ENCODE assay signal across 27 mouse cellular contexts in genomic region chr15:78455168-78455567, GRCm38 (mm10). TPM values are rescaled to one million over a fixed set of nuclear protein-coding genes. Genes with fewer than 3 reads are reported as not detected.
DNase-seq lines count a peak whose midpoint lies in the region; ATAC-seq and TF ChIP-seq lines count a peak whose summit lies in the region.
"Had no signal": no experiment of that assay in that cellular context is flagged by ENCODE, and none has a peak within 500 bp of the region (broad histone marks: within the 10 kb centered on the region; RNA-seq: fewer than 3 reads in every experiment).

No protein-coding gene starts in this region.

- H3K27ac ChIP-seq in heart, embryonic 13.5 days (replicated peaks) = no peak overlapping the region
- H3K27ac ChIP-seq in heart, embryonic 11.5 days (ENCODE audit: low read depth, low read length) = no peak overlapping the region
- no peak overlapping the region for H3K27ac ChIP-seq in forebrain, postnatal 0 days (ENCODE audit: low read depth, low read length)
- H3K27ac ChIP-seq in lung, postnatal 0 days (ENCODE audit: low read length) = no peak overlapping the region
- H3K27ac ChIP-seq: hindbrain, postnatal 0 days; liver, embryonic 12.5 days had no signal

- no peak for ATAC-seq in heart, embryonic 13.5 days (ENCODE audit: extremely low read depth, insufficient number of reproducible peaks, low FRiP score, low TSS enrichment)
- ATAC-seq in heart, embryonic 11.5 days (replicated peaks; ENCODE audit: insufficient number of reproducible peaks, low FRiP score, low TSS enrichment) = no peak
- peak; percentile 9 for ATAC-seq in Patski
- peak; percentile 70 for ATAC-seq in megakaryocyte progenitor cell, adult 5-6 weeks (replicated peaks; ENCODE audit: poor library complexity)
- no peak for ATAC-seq in forebrain, postnatal 0 days
- no peak for ATAC-seq in lung, postnatal 0 days
- ATAC-seq: hindbrain, postnatal 0 days; liver, embryonic 12.5 days had no signal

- WGBS in heart, embryonic 13.5 days = 47% methylated on average over 4 of the region's 4 CpGs
- WGBS in heart, embryonic 11.5 days (ENCODE audit: insufficient replicate concordance) = 64% methylated on average over 4 of the region's 4 CpGs
- WGBS in forebrain, postnatal 0 days = 67% methylated on average over 4 of the region's 4 CpGs
- WGBS in lung, postnatal 0 days = 46% methylated on average over 4 of the region's 4 CpGs

- H3K4me2 ChIP-seq in heart, embryonic 13.5 days = no peak overlapping the region
- no peak overlapping the region for H3K4me2 ChIP-seq in heart, embryonic 11.5 days
- H3K4me2 ChIP-seq in forebrain, postnatal 0 days (ENCODE audit: low read depth) = no peak overlapping the region
- no peak overlapping the region for H3K4me2 ChIP-seq in lung, postnatal 0 days (replicated peaks; ENCODE audit: low read depth, low read length)
- H3K4me2 ChIP-seq: heart, embryonic 12.5 days; liver, embryonic 12.5 days had no signal

- in situ Hi-C loops in Patski (cut with MboI; ENCODE audit: low pct_unique_long_range_greater_than_20kb) = no loop called here

- H3K4me1 ChIP-seq in heart, embryonic 13.5 days = peaks cover 19% of the 10 kb centered on the region
- peaks cover 5% of the 10 kb centered on the region for H3K4me1 ChIP-seq in heart, embryonic 11.5 days (ENCODE audit: control insufficient read depth, insufficient read depth, low read length)
- H3K4me1 ChIP-seq in forebrain, postnatal 0 days (ENCODE audit: insufficient read depth) = no peaks in the 10 kb centered on the region
- H3K4me1 ChIP-seq in lung, postnatal 0 days (ENCODE audit: insufficient read depth, low read depth, low read length) = no peaks in the 10 kb centered on the region

- TF ChIP-seq EP300 in lung, postnatal 0 days (IDR thresholded peaks at IDR 0.05) = no peak

- peak; percentile 65 for DNase-seq in adrenal gland, adult 2 months
- DNase-seq in adrenal gland, postnatal 14 days = no peak
- DNase-seq in Patski (ENCODE audit: low read depth, low spot score) = no peak
- DNase-seq in forebrain, postnatal 0 days = no peak
- DNase-seq in lung, postnatal 0 days (ENCODE audit: low spot score) = no peak
- DNase-seq: cerebellum, adult 2 months; cerebellum, postnatal 36 days; heart, postnatal 14 days; kidney, adult 18-20 months; kidney, postnatal 10 days; left cerebral cortex, postnatal 4 days; lung, adult 2 months; midbrain, embryonic 14.5 days; right cerebral cortex, postnatal 25 days; spleen, adult 18-20 months had no signal

- POLR2A ChIA-PET in Patski (lab: Charles Lee) = interaction anchor here (1.2 kb wide), 1 partner anchor 76 kb away, joined by 3 read pairs; the partner anchor contains the start of gene C1qtnf6

- CTCF ChIA-PET in Patski (lab: Charles Lee) = interaction anchor here (1.0 to 1.1 kb wide), 2 partner anchors 10 to 25 kb away, joined by 3 read pairs; no protein-coding TSS in a partner anchor

- H3K27me3 ChIP-seq in heart, embryonic 13.5 days (replicated peaks) = no peaks in the 10 kb centered on the region
- peaks cover under 1% of the 10 kb centered on the region; the same call in 1 of the 2 replicates for H3K27me3 ChIP-seq in heart, embryonic 11.5 days (ENCODE audit: control insufficient read depth, insufficient read depth, low read length)
- H3K27me3 ChIP-seq in Patski = no peaks in the 10 kb centered on the region
- no peaks in the 10 kb centered on the region for H3K27me3 ChIP-seq in forebrain, postnatal 0 days (ENCODE audit: insufficient read depth, low read length)
- H3K27me3 ChIP-seq in lung, postnatal 0 days (replicated peaks; ENCODE audit: insufficient read depth, low read length) = no peaks in the 10 kb centered on the region
- H3K27me3 ChIP-seq: heart, embryonic 12.5 days; liver, embryonic 12.5 days had no signal

- peak overlapping the region; percentile 11; the same call in 1 of the 2 replicates for H3K9ac ChIP-seq in heart, embryonic 13.5 days
- no peak overlapping the region for H3K9ac ChIP-seq in heart, embryonic 11.5 days (ENCODE audit: low read depth, low read length)
- H3K9ac ChIP-seq in forebrain, postnatal 0 days = no peak overlapping the region
- H3K9ac ChIP-seq in lung, postnatal 0 days (replicated peaks; ENCODE audit: low read depth) = no peak overlapping the region
- H3K9ac ChIP-seq: heart, embryonic 12.5 days; liver, embryonic 12.5 days had no signal

- H3K4me3 ChIP-seq in heart, embryonic 13.5 days = no peak overlapping the region
- H3K4me3 ChIP-seq in heart, embryonic 11.5 days (ENCODE audit: low read depth, low read length) = no peak overlapping the region
- no peak overlapping the region for H3K4me3 ChIP-seq in forebrain, postnatal 0 days (ENCODE audit: low read depth, low read length)
- H3K4me3 ChIP-seq in lung, postnatal 0 days (ENCODE audit: low read depth, low read length) = no peak overlapping the region
- H3K4me3 ChIP-seq: heart, embryonic 12.5 days; liver, embryonic 12.5 days; megakaryocyte, embryonic 14.5 days had no signal

- no peaks in the 10 kb centered on the region for H3K36me3 ChIP-seq in heart, embryonic 13.5 days
- no peaks in the 10 kb centered on the region for H3K36me3 ChIP-seq in heart, embryonic 11.5 days (ENCODE audit: control insufficient read depth, insufficient read depth, low read length)
- H3K36me3 ChIP-seq in forebrain, postnatal 0 days (ENCODE audit: insufficient read depth) = no peaks in the 10 kb centered on the region
- no peaks in the 10 kb centered on the region for H3K36me3 ChIP-seq in lung, postnatal 0 days (ENCODE audit: insufficient read depth, low read length)
- H3K36me3 ChIP-seq: heart, embryonic 12.5 days; liver, embryonic 12.5 days had no signal

- TF ChIP-seq CTCF in Patski (IDR thresholded peaks at IDR 0.05) = no peak
- TF ChIP-seq CTCF in forebrain, postnatal 0 days (IDR thresholded peaks at IDR 0.05; ENCODE audit: low read depth) = no peak
- no peak for TF ChIP-seq CTCF in lung, postnatal 0 days (IDR thresholded peaks at IDR 0.05)

- H3K9me3 ChIP-seq in heart, embryonic 13.5 days = no peaks in the 10 kb centered on the region
- no peaks in the 10 kb centered on the region for H3K9me3 ChIP-seq in heart, embryonic 11.5 days (replicated peaks; ENCODE audit: control insufficient read depth, low read length)
- no peaks in the 10 kb centered on the region for H3K9me3 ChIP-seq in forebrain, postnatal 0 days (ENCODE audit: low read length)
- H3K9me3 ChIP-seq in lung, postnatal 0 days (ENCODE audit: low read length) = no peaks in the 10 kb centered on the region
- H3K9me3 ChIP-seq: heart, embryonic 12.5 days; liver, embryonic 12.5 days; megakaryocyte, embryonic 14.5 days had no signal

RNA-seq across cellular contexts. Expression of gene Tmprss6, which starts 13.3 kb away (rescaled TPM):
- total RNA-seq in adrenal gland, adult 2 months (2021) = 1 to 10 TPM in 1 of 2 experiments, under 1 TPM in 1; 0.59 to 3.3 TPM
- polyA plus RNA-seq in adrenal gland, adult 2 months (2012; rRNA removed) = 3.5 and 4.7 TPM in 2 replicates
- 2.9 and 37.6 TPM in 2 replicates for total RNA-seq in adrenal gland, postnatal 14 days (2021)
- 0.37 and 0.45 TPM in 2 replicates for polyA plus RNA-seq in heart, embryonic 13.5 days (2015; fragmentation: Nextera tagmentation; extraction: Ambion mirVana)
- polyA plus RNA-seq in heart, embryonic 11.5 days (2014; fragmentation: Nextera tagmentation; extraction: Ambion mirVana) = 0.64 TPM in 1 of 2 replicates, not detected in the other
- 155 TPM for polyA plus RNA-seq in Patski (2021)
- not detected in 2 replicates for total RNA-seq in megakaryocyte progenitor cell, adult 5-6 weeks (2015)
- not detected in 2 replicates for total RNA-seq in megakaryocyte progenitor cell, adult 5-6 weeks (2017)
- total RNA-seq in forebrain, postnatal 0 days (2014; rRNA removed) = 0.19 TPM in 1 of 2 replicates, not detected in the other
- 0.07 and 0.08 TPM in 2 replicates for polyA plus RNA-seq in forebrain, postnatal 0 days (2015; fragmentation: Nextera tagmentation; extraction: Ambion mirVana)
- 0.20 and 0.23 TPM in 2 replicates for polyA plus RNA-seq in lung, postnatal 0 days (2015; fragmentation: Nextera tagmentation; extraction: Ambion mirVana)
- total RNA-seq: heart, postnatal 14 days; layer of hippocampus, postnatal 14 days; left cerebral cortex, postnatal 4 days had no signal
- polyA plus RNA-seq: neural tube, embryonic 11.5 days had no signal

RNA-seq across cellular contexts. Expression of gene Kctd17, which starts 26.8 kb away (rescaled TPM):
- total RNA-seq in adrenal gland, adult 2 months (2021) = 100 to 1,000 TPM in 1 of 2 experiments, 10 to 100 TPM in 1; 81.6 to 102 TPM
- polyA plus RNA-seq in adrenal gland, adult 2 months (2012; rRNA removed) = 344 and 374 TPM in 2 replicates
- total RNA-seq in adrenal gland, postnatal 14 days (2021) = 83.4 and 88.8 TPM in 2 replicates
- polyA plus RNA-seq in heart, embryonic 13.5 days (2015; fragmentation: Nextera tagmentation; extraction: Ambion mirVana) = 22.5 and 23.0 TPM in 2 replicates
- 16.8 and 21.3 TPM in 2 replicates for polyA plus RNA-seq in heart, embryonic 11.5 days (2014; fragmentation: Nextera tagmentation; extraction: Ambion mirVana)
- polyA plus RNA-seq in Patski (2021) = 157 TPM
- total RNA-seq in megakaryocyte progenitor cell, adult 5-6 weeks (2015) = 7.6 and 8.0 TPM in 2 replicates
- 8.3 and 10.3 TPM in 2 replicates for total RNA-seq in megakaryocyte progenitor cell, adult 5-6 weeks (2017)
- 148 and 153 TPM in 2 replicates for total RNA-seq in forebrain, postnatal 0 days (2014; rRNA removed)
- polyA plus RNA-seq in forebrain, postnatal 0 days (2015; fragmentation: Nextera tagmentation; extraction: Ambion mirVana) = 146 and 152 TPM in 2 replicates
- polyA plus RNA-seq in lung, postnatal 0 days (2015; fragmentation: Nextera tagmentation; extraction: Ambion mirVana) = 23.4 and 27.4 TPM in 2 replicates

RNA-seq across cellular contexts. Expression of gene Il2rb, which starts 39.9 kb away (rescaled TPM):
- total RNA-seq in adrenal gland, adult 2 months (2021) = 1 to 10 TPM; 1.3 to 1.5 TPM
- polyA plus RNA-seq in adrenal gland, adult 2 months (2012; rRNA removed) = 3.8 and 4.9 TPM in 2 replicates
- 0.41 and 4.2 TPM in 2 replicates for total RNA-seq in adrenal gland, postnatal 14 days (2021)
- 0.04 TPM in 1 of 2 replicates, not detected in the other for polyA plus RNA-seq in heart, embryonic 13.5 days (2015; fragmentation: Nextera tagmentation; extraction: Ambion mirVana)
- polyA plus RNA-seq in heart, embryonic 11.5 days (2014; fragmentation: Nextera tagmentation; extraction: Ambion mirVana) = not detected in 2 replicates
- 1.5 TPM for polyA plus RNA-seq in Patski (2021)
- total RNA-seq in megakaryocyte progenitor cell, adult 5-6 weeks (2015) = 0.54 TPM in 2 replicates
- total RNA-seq in megakaryocyte progenitor cell, adult 5-6 weeks (2017) = 0.04 and 0.10 TPM in 2 replicates
- 0.14 TPM in 1 of 2 replicates, not detected in the other for total RNA-seq in forebrain, postnatal 0 days (2014; rRNA removed)
- polyA plus RNA-seq in forebrain, postnatal 0 days (2015; fragmentation: Nextera tagmentation; extraction: Ambion mirVana) = 0.03 and 0.22 TPM in 2 replicates
- polyA plus RNA-seq in lung, postnatal 0 days (2015; fragmentation: Nextera tagmentation; extraction: Ambion mirVana) = 0.63 and 0.67 TPM in 2 replicates
- total RNA-seq: gastrocnemius, adult 18-20 months had no signal
- polyA plus RNA-seq: forebrain, embryonic 11.5 days; heart, embryonic 12.5 days; hindbrain, embryonic 11.5 days; neural tube, embryonic 11.5 days had no signal

RNA-seq across cellular contexts. Expression of gene Mpst, which starts 49.0 kb away (rescaled TPM):
- 10 to 100 TPM; 59.0 to 63.2 TPM for total RNA-seq in adrenal gland, adult 2 months (2021)
- polyA plus RNA-seq in adrenal gland, adult 2 months (2012; rRNA removed) = 342 and 389 TPM in 2 replicates
- total RNA-seq in adrenal gland, postnatal 14 days (2021) = 43.6 and 57.0 TPM in 2 replicates
- polyA plus RNA-seq in heart, embryonic 13.5 days (2015; fragmentation: Nextera tagmentation; extraction: Ambion mirVana) = 0.99 and 1.9 TPM in 2 replicates
- 1.1 and 1.6 TPM in 2 replicates for polyA plus RNA-seq in heart, embryonic 11.5 days (2014; fragmentation: Nextera tagmentation; extraction: Ambion mirVana)
- 61.9 TPM for polyA plus RNA-seq in Patski (2021)
- 3.4 and 5.9 TPM in 2 replicates for total RNA-seq in megakaryocyte progenitor cell, adult 5-6 weeks (2015)
- total RNA-seq in megakaryocyte progenitor cell, adult 5-6 weeks (2017) = 22.7 and 37.3 TPM in 2 replicates
- 85.9 and 92.5 TPM in 2 replicates for total RNA-seq in forebrain, postnatal 0 days (2014; rRNA removed)
- polyA plus RNA-seq in forebrain, postnatal 0 days (2015; fragmentation: Nextera tagmentation; extraction: Ambion mirVana) = 3.3 and 3.5 TPM in 2 replicates
- polyA plus RNA-seq in lung, postnatal 0 days (2015; fragmentation: Nextera tagmentation; extraction: Ambion mirVana) = 4.1 TPM in 2 replicates

RNA-seq across cellular contexts. Expression of gene Tst, which starts 49.5 kb away (rescaled TPM):
- 100 to 1,000 TPM; 218 to 366 TPM for total RNA-seq in adrenal gland, adult 2 months (2021)
- polyA plus RNA-seq in adrenal gland, adult 2 months (2012; rRNA removed) = 391 and 410 TPM in 2 replicates
- 167 and 212 TPM in 2 replicates for total RNA-seq in adrenal gland, postnatal 14 days (2021)
- polyA plus RNA-seq in heart, embryonic 13.5 days (2015; fragmentation: Nextera tagmentation; extraction: Ambion mirVana) = 12.2 and 14.2 TPM in 2 replicates
- polyA plus RNA-seq in heart, embryonic 11.5 days (2014; fragmentation: Nextera tagmentation; extraction: Ambion mirVana) = 9.6 and 13.5 TPM in 2 replicates
- 23.8 TPM for polyA plus RNA-seq in Patski (2021)
- total RNA-seq in megakaryocyte progenitor cell, adult 5-6 weeks (2015) = 23.3 and 37.7 TPM in 2 replicates
- 9.8 and 16.2 TPM in 2 replicates for total RNA-seq in megakaryocyte progenitor cell, adult 5-6 weeks (2017)
- total RNA-seq in forebrain, postnatal 0 days (2014; rRNA removed) = 36.6 and 37.7 TPM in 2 replicates
- 37.3 and 40.1 TPM in 2 replicates for polyA plus RNA-seq in forebrain, postnatal 0 days (2015; fragmentation: Nextera tagmentation; extraction: Ambion mirVana)
- polyA plus RNA-seq in lung, postnatal 0 days (2015; fragmentation: Nextera tagmentation; extraction: Ambion mirVana) = 160 and 171 TPM in 2 replicates

Comparison
In these comparisons a context has a peak if more than half of its experiments do, and no peak if none do; other contexts are left out.
1. ATAC-seq: peak in Patski (single experiment) and megakaryocyte progenitor cell, adult 5-6 weeks (single experiment); none in heart, embryonic 13.5 days (single experiment), heart, embryonic 11.5 days (single experiment), forebrain, postnatal 0 days (single experiment) and lung, postnatal 0 days (single experiment).
2. RNA of gene Tmprss6, which starts 13.3 kb away (polyA plus RNA-seq): 155 TPM in Patski (single experiment); 3.5 to 4.7 TPM in adrenal gland, adult 2 months, 0.64 TPM in heart, embryonic 11.5 days, 0.37 to 0.45 TPM in heart, embryonic 13.5 days, 0.20 to 0.23 TPM in lung, postnatal 0 days and 0.07 to 0.08 TPM in forebrain, postnatal 0 days; every median in the first group is over 10 times any median in the second.